Mouse (Mus musculus): Measurements from ENCODE around the gene Manbal. TPM values are rescaled to one million over a fixed set of nuclear protein-coding genes. Genes with fewer than 3 reads are reported as not detected.

The Manbal gene
- total and polyA plus RNA-seq, 3 experiments = 19.6 to 55.2 (median 20.6) TPM

DNA sequence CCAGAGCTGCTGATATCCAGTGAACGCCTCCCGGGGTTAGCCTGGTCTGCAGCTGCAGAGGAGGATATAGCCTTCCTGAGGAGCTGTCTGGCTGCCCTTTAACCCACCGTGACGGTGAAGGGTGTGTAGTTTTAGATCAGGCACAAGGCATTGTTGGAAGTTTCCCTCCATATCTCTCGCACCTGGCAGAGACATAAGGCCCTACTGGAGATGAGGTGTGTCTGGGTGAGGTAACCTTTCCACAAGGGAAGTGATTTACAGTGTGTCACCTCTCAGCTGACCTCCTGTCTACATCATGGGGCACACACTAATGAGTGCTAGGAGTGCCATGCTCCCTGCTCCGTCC, 58.2 kb downstream of the Manbal start:
- ATAC-seq (ENCODE audit: extremely low read depth, insufficient number of reproducible peaks, low FRiP score, poor library complexity, severe bottlenecking) (no peak), DNase-seq (ENCODE audit: low spot score) (no peak)
- peaks cover 3% of the 10 kb centered on the region; the same call in 1 of the 2 replicates for H3K9me3 ChIP-seq (replicated peaks)
- H3K4me1 ChIP-seq (ENCODE audit: insufficient read depth, low read depth, low read length) = no peaks in the 10 kb centered on the region
- no peak overlapping the region for H3K4me3 ChIP-seq (ENCODE audit: low read depth, low read length)
- H3K36me3 ChIP-seq (replicated peaks) = no peaks in the 10 kb centered on the region
- peaks cover 14% of the 10 kb centered on the region; the same call in 1 of the 2 replicates for H3K27me3 ChIP-seq (ENCODE audit: insufficient read depth, low read length)
- TF ChIP-seq GATA1 (IDR thresholded peaks at IDR 0.05; ENCODE audit: borderline replicate concordance, low read length) (no peak), POLR2AphosphoS5 (IDR thresholded peaks at IDR 0.05; ENCODE audit: insufficient replicate concordance, low read depth, low read length) (no peak), GATA2 (IDR thresholded peaks at IDR 0.05; ENCODE audit: borderline replicate concordance, low read depth, low read length) (no peak), TAL1 (conservative IDR thresholded peaks at IDR 0.05; ENCODE audit: low read depth, low read length) (no peak), CTCF (IDR thresholded peaks at IDR 0.05; ENCODE audit: low read depth, low read length) (no peak)

DNA sequence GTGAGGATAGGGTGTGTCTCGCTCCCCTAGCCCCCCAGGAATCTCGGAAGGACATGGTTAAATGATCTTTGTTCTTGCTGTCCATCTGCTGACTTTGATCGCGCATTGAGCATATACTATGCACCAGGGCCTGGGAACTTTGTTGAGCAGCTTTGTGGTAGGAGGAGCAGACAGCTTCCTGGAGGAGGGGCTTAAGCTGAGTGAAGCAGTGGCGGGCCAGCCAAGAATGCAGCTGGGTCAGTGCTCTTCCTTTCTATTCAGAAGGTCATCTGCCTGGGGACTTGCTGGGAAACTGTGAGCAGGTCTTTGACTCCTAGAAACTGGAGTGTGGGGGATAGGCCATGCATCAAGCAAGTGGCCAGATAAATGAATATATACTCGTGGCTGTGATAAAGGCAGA, 58.8 kb downstream of the Manbal start:
- DNase-seq (ENCODE audit: low spot score) = no peak
- no peak for TF ChIP-seq TAL1 (conservative IDR thresholded peaks at IDR 0.05; ENCODE audit: low read depth, low read length)
- TF ChIP-seq GATA2 (IDR thresholded peaks at IDR 0.05; ENCODE audit: borderline replicate concordance, low read depth, low read length) = no peak
- no peak for TF ChIP-seq GATA1 (IDR thresholded peaks at IDR 0.05; ENCODE audit: borderline replicate concordance, low read length)
- no peak for TF ChIP-seq POLR2AphosphoS5 (IDR thresholded peaks at IDR 0.05; ENCODE audit: insufficient replicate concordance, low read depth, low read length)
- TF ChIP-seq CTCF (IDR thresholded peaks at IDR 0.05; ENCODE audit: low read depth, low read length) = no peak
- no peak for ATAC-seq (ENCODE audit: extremely low read depth, insufficient number of reproducible peaks, low FRiP score, poor library complexity, severe bottlenecking)
- Histone ChIP-seq H3K36me3 (replicated peaks) (no peaks in the 10 kb centered on the region), H3K4me1 (ENCODE audit: insufficient read depth, low read depth, low read length) (no peaks in the 10 kb centered on the region), H3K9me3 (replicated peaks) (peaks cover 3% of the 10 kb centered on the region; the same call in 1 of the 2 replicates), H3K4me3 (ENCODE audit: low read depth, low read length) (no peak overlapping the region), H3K27me3 (ENCODE audit: insufficient read depth, low read length) (peaks cover 10% of the 10 kb centered on the region; the same call in 1 of the 2 replicates)

DNA sequence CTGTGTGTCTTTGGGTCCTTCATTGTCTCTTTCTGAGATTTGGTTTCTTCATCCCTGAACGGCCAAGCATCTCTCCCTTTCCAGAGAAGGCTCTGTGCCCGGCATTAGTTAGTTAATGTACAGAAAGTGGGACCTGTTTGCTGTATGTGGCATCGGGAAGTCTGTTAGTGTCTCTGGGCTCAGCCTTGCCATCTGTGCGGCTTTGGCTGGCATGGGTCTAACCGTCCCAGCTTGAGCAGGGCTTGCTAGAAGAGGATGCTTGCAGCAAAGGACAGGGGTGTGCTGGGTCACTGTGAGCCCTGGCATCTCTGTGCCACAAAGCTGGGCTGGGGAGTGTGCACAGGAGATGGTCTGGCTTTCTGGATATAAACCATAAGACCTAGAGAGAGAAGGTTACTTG, 59.8 kb downstream of the Manbal start:
- no peaks in the 10 kb centered on the region for H3K36me3 ChIP-seq (replicated peaks)
- peaks cover 9% of the 10 kb centered on the region; the same call in 1 of the 2 replicates for H3K27me3 ChIP-seq (ENCODE audit: insufficient read depth, low read length)
- H3K9me3 ChIP-seq (replicated peaks) = peaks cover 3% of the 10 kb centered on the region; the same call in 1 of the 2 replicates
- no peak overlapping the region for H3K4me3 ChIP-seq (ENCODE audit: low read depth, low read length)
- DNase-seq (ENCODE audit: low spot score) (no peak), ATAC-seq (ENCODE audit: extremely low read depth, insufficient number of reproducible peaks, low FRiP score, poor library complexity, severe bottlenecking) (no peak)
- TF ChIP-seq CTCF (IDR thresholded peaks at IDR 0.05; ENCODE audit: low read depth, low read length) (no peak), TAL1 (conservative IDR thresholded peaks at IDR 0.05; ENCODE audit: low read depth, low read length) (no peak), GATA2 (IDR thresholded peaks at IDR 0.05; ENCODE audit: borderline replicate concordance, low read depth, low read length) (no peak), GATA1 (IDR thresholded peaks at IDR 0.05; ENCODE audit: borderline replicate concordance, low read length) (no peak), POLR2AphosphoS5 (IDR thresholded peaks at IDR 0.05; ENCODE audit: insufficient replicate concordance, low read depth, low read length) (no peak)
- no peaks in the 10 kb centered on the region for H3K4me1 ChIP-seq (ENCODE audit: insufficient read depth, low read depth, low read length)

DNA sequence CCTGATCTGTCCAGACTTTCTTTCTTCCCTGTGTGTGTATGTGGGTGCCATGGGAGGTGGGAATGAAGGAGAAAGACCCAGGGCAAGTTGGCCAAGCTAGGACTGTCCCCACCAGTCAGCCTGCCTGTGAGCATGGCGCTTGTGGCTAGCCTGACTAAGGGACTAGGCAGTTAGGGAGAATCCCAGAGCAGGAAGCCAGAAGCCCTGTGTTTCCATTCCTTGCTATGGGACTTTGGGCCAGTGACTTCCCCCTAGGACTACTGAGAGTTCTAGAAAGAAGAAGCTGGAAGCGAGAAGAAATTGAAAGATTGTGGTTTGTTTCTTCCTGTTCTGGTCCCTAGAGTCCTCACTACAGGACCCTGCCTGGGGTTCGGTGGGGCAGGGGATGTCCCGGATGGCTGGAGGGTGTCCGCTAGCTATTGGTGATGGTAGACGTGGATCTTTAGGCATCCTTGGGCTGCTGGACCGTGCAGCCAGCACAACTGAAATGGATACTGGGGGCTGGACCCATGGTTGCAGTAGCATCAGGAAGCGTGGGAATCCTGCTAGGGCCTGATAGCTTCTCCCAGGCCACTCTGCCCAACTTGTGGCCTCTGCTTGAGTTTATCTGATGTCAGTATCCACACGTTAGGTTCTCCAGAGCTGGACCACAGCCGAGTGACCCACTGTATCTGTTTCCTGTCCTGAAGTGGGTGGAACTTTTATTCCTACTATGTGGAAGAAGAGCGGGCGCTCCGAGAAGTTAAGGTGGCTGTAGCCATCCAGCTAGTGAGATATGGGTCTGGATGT, 61.2 kb downstream of the Manbal start:
- Histone ChIP-seq H3K9me3 (replicated peaks) (peaks cover 3% of the 10 kb centered on the region; the same call in 1 of the 2 replicates), H3K4me1 (ENCODE audit: insufficient read depth, low read depth, low read length) (no peaks in the 10 kb centered on the region), H3K27me3 (ENCODE audit: insufficient read depth, low read length) (peaks cover 18% of the 10 kb centered on the region; the same call in 1 of the 2 replicates), H3K4me3 (ENCODE audit: low read depth, low read length) (no peak overlapping the region), H3K36me3 (replicated peaks) (no peaks in the 10 kb centered on the region)
- ATAC-seq (ENCODE audit: extremely low read depth, insufficient number of reproducible peaks, low FRiP score, poor library complexity, severe bottlenecking) (no peak), DNase-seq (ENCODE audit: low spot score) (no peak)
- no peak for TF ChIP-seq POLR2AphosphoS5 (IDR thresholded peaks at IDR 0.05; ENCODE audit: insufficient replicate concordance, low read depth, low read length)
- no peak for TF ChIP-seq CTCF (IDR thresholded peaks at IDR 0.05; ENCODE audit: low read depth, low read length)
- no peak for TF ChIP-seq TAL1 (conservative IDR thresholded peaks at IDR 0.05; ENCODE audit: low read depth, low read length)
- TF ChIP-seq GATA2 (IDR thresholded peaks at IDR 0.05; ENCODE audit: borderline replicate concordance, low read depth, low read length) = no peak
- TF ChIP-seq GATA1 (IDR thresholded peaks at IDR 0.05; ENCODE audit: borderline replicate concordance, low read length) = no peak

DNA sequence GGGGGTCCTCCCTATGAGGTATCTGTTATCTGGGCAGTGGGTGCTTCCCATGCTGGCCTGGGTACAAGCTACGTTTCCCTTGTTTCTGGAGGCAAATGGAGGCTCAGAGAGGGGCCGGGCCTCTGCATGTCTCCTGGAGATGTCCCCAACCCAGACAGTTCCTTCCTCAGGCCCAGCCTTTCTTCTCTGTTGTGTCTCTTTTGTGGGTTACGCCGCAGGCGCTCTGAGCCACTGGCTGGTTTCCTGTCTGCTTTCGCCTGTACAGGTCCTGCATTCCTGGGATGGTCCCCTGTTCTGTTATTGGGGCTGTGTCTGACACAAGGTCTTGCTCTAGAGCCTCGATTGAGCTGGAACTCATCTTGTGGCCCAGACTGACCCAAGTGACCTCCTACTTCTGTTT, 62.3 kb downstream of the Manbal start:
- Histone ChIP-seq H3K4me3 (ENCODE audit: low read depth, low read length) (no peak overlapping the region), H3K36me3 (replicated peaks) (no peaks in the 10 kb centered on the region)
- no peak for ATAC-seq (ENCODE audit: extremely low read depth, insufficient number of reproducible peaks, low FRiP score, poor library complexity, severe bottlenecking)

DNA sequence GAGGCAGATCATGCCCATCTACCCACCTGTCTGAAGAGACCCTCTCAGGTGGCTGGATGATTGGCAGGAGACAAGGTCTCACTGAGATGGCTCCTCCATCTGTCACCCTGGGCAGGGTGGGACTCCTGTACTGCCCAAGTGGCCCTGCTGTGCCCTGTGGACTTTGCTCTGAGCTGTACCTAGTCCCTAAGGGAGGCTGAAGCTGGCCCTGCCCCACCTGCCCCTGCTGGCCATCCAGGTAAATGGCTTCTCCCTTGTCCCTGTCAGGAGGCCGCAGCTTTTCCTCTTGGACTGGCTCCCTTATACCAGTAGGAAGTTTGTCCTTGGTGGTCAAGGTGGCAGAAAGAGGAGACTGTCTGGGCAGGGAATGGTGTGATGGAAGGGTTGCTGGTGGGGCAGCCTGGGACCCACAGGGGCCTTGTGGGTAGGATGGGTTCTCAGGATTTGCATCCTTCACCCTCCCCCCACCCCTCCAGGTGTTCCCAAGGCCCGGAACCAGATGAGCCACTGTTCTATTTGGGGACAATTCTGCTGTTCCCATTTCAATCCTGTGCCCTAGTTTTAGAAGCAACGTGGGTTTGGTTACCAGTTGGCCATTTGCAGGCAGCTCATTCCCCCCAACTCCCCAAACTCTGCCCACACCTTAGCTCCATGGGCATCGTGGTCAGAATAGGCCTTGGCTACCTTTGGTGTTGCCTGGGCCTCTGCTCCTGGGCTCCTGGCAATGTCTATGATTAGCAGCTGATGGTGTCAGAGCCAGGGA, 63.5 kb downstream of the Manbal start:
- Histone ChIP-seq H3K4me1 (ENCODE audit: insufficient read depth, low read depth, low read length) (no peaks in the 10 kb centered on the region), H3K27me3 (ENCODE audit: insufficient read depth, low read length) (peaks cover 29% of the 10 kb centered on the region), H3K9me3 (replicated peaks) (no peaks in the 10 kb centered on the region), H3K4me3 (ENCODE audit: low read depth, low read length) (no peak overlapping the region), H3K36me3 (replicated peaks) (no peaks in the 10 kb centered on the region)
- TF ChIP-seq POLR2AphosphoS5 (IDR thresholded peaks at IDR 0.05; ENCODE audit: insufficient replicate concordance, low read depth, low read length) (no peak), CTCF (IDR thresholded peaks at IDR 0.05; ENCODE audit: low read depth, low read length) (no peak), TAL1 (conservative IDR thresholded peaks at IDR 0.05; ENCODE audit: low read depth, low read length) (no peak), GATA2 (IDR thresholded peaks at IDR 0.05; ENCODE audit: borderline replicate concordance, low read depth, low read length) (no peak), GATA1 (IDR thresholded peaks at IDR 0.05; ENCODE audit: borderline replicate concordance, low read length) (no peak)
- DNase-seq (ENCODE audit: low spot score) (no peak), ATAC-seq (ENCODE audit: extremely low read depth, insufficient number of reproducible peaks, low FRiP score, poor library complexity, severe bottlenecking) (no peak)

More for the DNA sequence above, 62.3 kb downstream of the Manbal start:
- H3K27me3 ChIP-seq (ENCODE audit: insufficient read depth, low read length) = peaks cover 29% of the 10 kb centered on the region; the same call in 1 of the 2 replicates
- no peaks in the 10 kb centered on the region for H3K4me1 ChIP-seq (ENCODE audit: insufficient read depth, low read depth, low read length)
- TF ChIP-seq TAL1 (conservative IDR thresholded peaks at IDR 0.05; ENCODE audit: low read depth, low read length) = no peak
- TF ChIP-seq POLR2AphosphoS5 (IDR thresholded peaks at IDR 0.05; ENCODE audit: insufficient replicate concordance, low read depth, low read length) = no peak
- TF ChIP-seq GATA1 (IDR thresholded peaks at IDR 0.05; ENCODE audit: borderline replicate concordance, low read length) = no peak
- TF ChIP-seq CTCF (IDR thresholded peaks at IDR 0.05; ENCODE audit: low read depth, low read length) = no peak
- no peak for TF ChIP-seq GATA2 (IDR thresholded peaks at IDR 0.05; ENCODE audit: borderline replicate concordance, low read depth, low read length)
- no peak for DNase-seq (ENCODE audit: low spot score)
- H3K9me3 ChIP-seq (replicated peaks) = no peaks in the 10 kb centered on the region

All from G1E (cell line).